Mouse (Mus musculus) E14TG2a.4 (cell line): ENCODE measurements at regions not wholly inside any gene's neighbourhood (a gene's known extent, or its start where the extent isn't known, plus 50 kb on each side); places are given as distances from the start of the nearest gene placed in this dataset.

Experiments
- H3K27me3 ChIP-seq: 2 replicates; pipeline ENCODE4 v1.6.1; 2014; ENCODE audit warnings: low read length, control low read depth; ENCODE audit not compliant: insufficient read depth
- H3K36me3 ChIP-seq: 2 replicates; pipeline ENCODE4 v1.6.1; 2014; ENCODE audit warnings: low read length, control low read depth; ENCODE audit not compliant: insufficient read depth
- H3K4me1 ChIP-seq: replicated peaks from 2 replicates; pipeline ENCODE4 v1.6.1; 2014; ENCODE audit warnings: low read depth, low read length, control low read depth
- H3K4me3 ChIP-seq: replicated peaks from 2 replicates; pipeline ENCODE4 v1.5.1; 2014; ENCODE audit warnings: mild to moderate bottlenecking, low read length
- H3K9me3 ChIP-seq: 2 replicates; pipeline ENCODE4 v1.6.1; 2014; ENCODE audit warnings: low read length, control low read depth
- CTCF ChIP-seq: conservative IDR thresholded peaks from 2 replicates; pipeline ENCODE4 v1.5.1; 2014; ENCODE audit warnings: low read length
- NANOG ChIP-seq: IDR thresholded peaks from 2 replicates; pipeline ENCODE4 v1.6.1; 2014; ENCODE audit warnings: borderline replicate concordance, low read length, mixed read lengths
- POU5F1 ChIP-seq: IDR thresholded peaks from 2 replicates; pipeline ENCODE4 v1.6.1; 2014; ENCODE audit warnings: low read length, borderline replicate concordance

DNA sequence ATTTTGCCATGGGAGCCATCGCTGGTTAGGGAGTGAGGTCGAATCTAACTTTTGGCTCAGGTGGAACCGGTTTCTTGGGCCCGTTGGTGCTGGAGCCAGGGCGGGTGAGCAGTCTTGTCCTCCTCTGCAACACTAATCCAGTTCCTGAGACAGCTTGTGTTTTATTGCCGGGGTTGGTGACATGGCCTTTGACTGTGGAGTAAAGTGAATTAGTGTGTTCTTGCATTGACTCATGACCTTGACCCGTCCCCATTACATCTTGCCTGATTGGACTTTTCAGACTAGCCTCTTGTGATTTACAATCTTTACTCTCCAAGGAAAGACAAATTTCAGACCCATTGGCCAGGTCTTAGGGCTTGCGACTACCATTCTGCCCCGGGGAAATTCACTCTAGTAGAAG lies 278.8 kb downstream of the Fam173b start:
- TF ChIP-seq CTCF (no peak), POU5F1 (no peak), NANOG (no peak)
- H3K36me3 ChIP-seq, result no peaks in the 10 kb centered on the region
- no peaks in the 10 kb centered on the region for H3K27me3 ChIP-seq
- no peaks in the 10 kb centered on the region for H3K9me3 ChIP-seq
- H3K4me1 ChIP-seq, result no peaks in the 10 kb centered on the region
- no peak overlapping the region for H3K4me3 ChIP-seq

GRCm38 (mm10) chr15:31882331-31882730 lies 280.7 kb downstream of the Fam173b start:
- Histone ChIP-seq H3K9me3 (no peaks in the 10 kb centered on the region), H3K36me3 (no peaks in the 10 kb centered on the region), H3K27me3 (no peaks in the 10 kb centered on the region), H3K4me1 (no peaks in the 10 kb centered on the region), H3K4me3 (no peak overlapping the region)
- TF ChIP-seq POU5F1 (no peak), NANOG (no peak), CTCF (no peak)

DNA sequence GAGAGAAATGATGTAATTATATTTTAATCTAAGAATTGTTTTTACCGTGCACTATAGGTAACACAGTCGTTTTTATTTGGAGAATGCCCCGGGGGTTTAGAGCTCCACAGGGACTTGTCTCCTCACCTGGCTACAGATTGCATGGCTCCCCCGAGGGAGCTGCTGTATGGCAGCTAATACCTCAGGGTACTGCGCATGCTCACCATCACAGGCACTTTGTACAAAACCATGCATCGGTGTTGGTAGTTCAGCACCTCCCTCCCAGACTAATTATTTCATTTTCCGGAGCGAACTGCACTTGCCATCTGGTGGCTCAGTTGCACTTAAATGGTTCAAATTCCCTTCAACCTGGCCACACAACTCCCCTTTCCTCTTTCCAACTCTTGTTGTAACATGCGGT lies 281.9 kb downstream of the Fam173b start:
- Histone ChIP-seq H3K4me1 (no peaks in the 10 kb centered on the region), H3K27me3 (no peaks in the 10 kb centered on the region), H3K36me3 (no peaks in the 10 kb centered on the region), H3K4me3 (no peak overlapping the region), H3K9me3 (no peaks in the 10 kb centered on the region)
- TF ChIP-seq CTCF, result no peak
- TF ChIP-seq NANOG, result no peak
- TF ChIP-seq POU5F1, result no peak

DNA sequence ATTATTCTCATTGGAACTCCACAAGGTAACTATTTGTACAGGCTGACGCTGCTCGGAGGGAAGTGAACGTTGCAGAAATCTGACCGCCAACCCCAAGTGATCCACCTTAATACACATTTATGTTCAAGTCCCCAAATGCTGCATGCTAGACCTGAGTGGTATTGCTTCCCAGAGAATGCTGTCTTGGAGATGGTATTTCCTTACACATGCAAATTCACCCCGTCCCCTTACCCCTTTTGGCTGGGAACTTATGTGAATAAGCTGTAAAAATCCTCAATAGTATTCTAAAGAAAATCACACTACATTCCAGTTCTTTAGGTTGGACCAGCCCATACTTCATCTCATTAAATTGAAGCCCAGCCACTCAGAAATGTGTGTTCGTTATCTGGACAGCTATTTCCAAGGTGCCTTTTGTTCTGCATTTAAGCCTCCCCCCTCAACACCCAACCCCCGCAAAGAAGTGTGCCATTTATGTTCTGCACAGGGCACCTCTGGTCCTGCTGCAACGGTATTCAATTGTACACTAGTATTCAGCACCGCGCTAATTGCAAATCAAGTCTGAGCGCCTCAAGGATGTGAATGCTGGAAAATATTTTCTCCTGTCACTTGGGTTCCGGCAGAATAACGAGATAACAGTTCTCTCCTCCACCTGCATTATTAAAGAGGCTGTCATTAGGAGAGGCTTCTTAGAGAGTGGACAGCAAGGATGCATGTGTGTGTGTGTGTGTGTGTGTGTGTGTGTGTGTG lies 278.0 kb upstream of the Tas2r119 start:
- no peaks in the 10 kb centered on the region for H3K36me3 ChIP-seq
- TF ChIP-seq NANOG (no peak), CTCF (no peak), POU5F1 (no peak)

DNA sequence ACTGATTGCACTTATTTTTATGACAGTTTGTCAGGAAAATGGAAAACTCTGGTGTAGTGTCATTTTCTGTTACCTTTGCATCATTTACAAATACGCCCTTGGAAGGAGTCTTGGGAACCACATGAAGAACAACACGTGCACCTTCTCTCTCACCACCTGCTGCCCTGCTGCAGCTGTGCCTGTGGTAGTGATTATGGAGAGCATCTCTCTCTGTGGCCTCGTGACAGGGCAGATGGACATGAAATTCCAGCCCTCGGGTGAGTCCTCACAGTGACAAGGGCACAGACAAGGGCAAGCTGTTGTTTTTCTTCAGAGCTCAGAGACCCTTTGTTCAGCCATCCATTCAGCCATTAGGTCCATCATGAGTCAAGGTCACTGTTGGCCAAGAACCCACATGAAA lies 276.8 kb upstream of the Tas2r119 start:
- H3K36me3 ChIP-seq, result no peaks in the 10 kb centered on the region
- H3K27me3 ChIP-seq, result no peaks in the 10 kb centered on the region
- no peak for TF ChIP-seq POU5F1
- no peak for TF ChIP-seq NANOG
- no peak for TF ChIP-seq CTCF
- no peak overlapping the region for H3K4me3 ChIP-seq
- no peaks in the 10 kb centered on the region for H3K4me1 ChIP-seq
- H3K9me3 ChIP-seq, result no peaks in the 10 kb centered on the region; the same call in 1 of the 2 replicates

More for the DNA sequence above, 278.0 kb upstream of the Tas2r119 start:
- H3K4me3 ChIP-seq, result no peak overlapping the region
- H3K4me1 ChIP-seq, result no peaks in the 10 kb centered on the region
- H3K27me3 ChIP-seq, result no peaks in the 10 kb centered on the region
- H3K9me3 ChIP-seq, result no peaks in the 10 kb centered on the region; the same call in 1 of the 2 replicates

DNA sequence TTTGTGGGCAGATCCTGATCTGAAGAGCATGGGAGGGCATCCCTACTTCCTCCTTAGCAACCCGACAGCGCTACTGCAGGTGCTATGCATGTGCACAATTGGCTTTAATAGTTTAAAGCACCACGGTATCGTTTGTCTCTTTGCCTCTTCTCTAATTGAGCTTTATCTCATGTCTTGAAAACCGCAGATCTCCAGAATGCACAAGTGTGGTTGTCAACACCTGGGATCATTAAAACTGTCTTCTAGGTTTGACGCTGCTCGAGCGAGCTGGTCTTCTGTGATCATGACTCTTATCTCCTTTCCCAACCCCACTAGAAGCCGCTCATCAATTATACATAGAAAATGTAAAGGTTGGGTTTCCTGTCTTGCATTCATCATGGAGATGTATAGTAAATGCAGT lies 268.7 kb upstream of the Tas2r119 start:
- no peak for TF ChIP-seq NANOG
- TF ChIP-seq POU5F1, result no peak
- TF ChIP-seq CTCF, result no peak
- Histone ChIP-seq H3K4me3 (no peak overlapping the region), H3K27me3 (no peaks in the 10 kb centered on the region), H3K9me3 (no peaks in the 10 kb centered on the region), H3K36me3 (no peaks in the 10 kb centered on the region), H3K4me1 (no peaks in the 10 kb centered on the region)

DNA sequence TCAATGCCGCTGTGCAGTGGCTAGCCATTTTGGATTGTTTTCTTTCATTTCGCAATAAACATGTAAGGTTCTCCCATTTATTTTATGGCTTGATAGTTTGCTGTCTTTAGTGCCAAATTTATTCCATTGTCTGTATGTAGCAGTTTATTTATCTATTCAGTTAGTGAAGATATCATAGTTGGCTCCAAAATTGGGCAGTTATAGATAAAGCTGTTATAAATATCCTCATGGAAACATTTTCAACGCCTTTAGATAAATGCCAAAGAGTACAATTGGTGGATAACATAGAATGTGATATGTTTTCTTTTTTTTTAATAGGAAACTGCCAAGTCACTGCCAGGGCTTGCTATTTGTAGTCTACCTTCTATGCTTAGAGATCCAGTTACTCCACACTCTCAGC lies 265.1 kb upstream of the Tas2r119 start:
- no peaks in the 10 kb centered on the region for H3K36me3 ChIP-seq
- H3K4me1 ChIP-seq, result no peaks in the 10 kb centered on the region
- no peaks in the 10 kb centered on the region for H3K27me3 ChIP-seq
- TF ChIP-seq CTCF (no peak), NANOG (no peak), POU5F1 (no peak)
- H3K4me3 ChIP-seq, result no peak overlapping the region
- no peaks in the 10 kb centered on the region for H3K9me3 ChIP-seq

- TF ChIP-seq POU5F1, result no peak
- TF ChIP-seq CTCF, result no peak
- no peak for TF ChIP-seq NANOG
- H3K4me3 ChIP-seq, result no peak overlapping the region
- no peaks in the 10 kb centered on the region for H3K9me3 ChIP-seq
- H3K36me3 ChIP-seq, result no peaks in the 10 kb centered on the region
- H3K4me1 ChIP-seq, result no peaks in the 10 kb centered on the region
- no peaks in the 10 kb centered on the region for H3K27me3 ChIP-seq
These were observed 255.6 kb upstream of the Tas2r119 start for GRCm38 (mm10) chr15:31921485-31921884.

- no peak overlapping the region for H3K4me3 ChIP-seq
- no peak for TF ChIP-seq POU5F1
- no peak for TF ChIP-seq CTCF
- no peak for TF ChIP-seq NANOG
- H3K36me3 ChIP-seq, result no peaks in the 10 kb centered on the region
- no peaks in the 10 kb centered on the region for H3K27me3 ChIP-seq
- H3K9me3 ChIP-seq, result no peaks in the 10 kb centered on the region
- H3K4me1 ChIP-seq, result no peaks in the 10 kb centered on the region
These were observed 216.8 kb upstream of the Tas2r119 start for GRCm38 (mm10) chr15:31960301-31960700.
